Mouse (Mus musculus): ENCODE data around the gene Misp. TPM values are rescaled to one million over a fixed set of nuclear protein-coding genes. Genes with fewer than 3 reads are reported as not detected.

Misp gene
- polyA plus RNA-seq, 1 experiment from 2014 or later, result 0.93 TPM

DNA sequence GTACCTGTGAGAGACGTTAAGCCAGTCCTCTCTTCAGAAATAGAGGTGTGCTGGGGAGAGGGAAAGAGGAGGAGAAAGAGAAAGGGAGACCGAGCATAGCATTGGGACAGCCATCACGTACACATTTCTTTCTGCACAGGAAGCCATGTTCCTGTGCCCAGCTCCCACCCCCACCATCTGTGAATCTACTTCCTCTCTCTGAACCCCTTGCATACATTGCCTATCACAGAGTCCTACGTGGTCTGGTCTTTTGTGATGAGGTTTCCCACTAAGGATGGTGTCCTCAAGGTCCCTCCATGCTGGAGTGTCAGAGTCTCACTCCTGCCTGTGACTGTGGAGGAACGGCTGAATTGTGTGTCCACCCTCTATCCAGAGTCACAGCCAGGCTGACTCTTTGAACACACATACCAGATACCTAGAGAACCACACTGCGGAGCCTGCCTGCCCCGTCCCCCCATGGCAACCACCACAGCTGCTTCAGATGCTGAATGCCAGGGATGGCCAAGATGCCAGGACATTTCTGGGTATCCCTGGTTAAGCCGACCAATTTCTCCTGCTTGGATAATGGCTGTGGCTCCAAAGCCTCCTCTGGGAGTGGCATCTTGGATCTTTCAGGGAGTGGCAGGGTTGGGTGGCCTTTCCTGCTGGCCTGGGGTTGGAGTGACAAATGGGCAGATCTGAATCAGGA is 29.3 kb downstream of the Misp start:
- H3K27ac ChIP-seq, result 0 out of 2 replicates have a peak overlapping the region, but pooled peaks have one; percentile 1
- WGBS (ENCODE audit: missing documents), result 41% methylated on average over 8 of the region's 8 CpGs

DNA sequence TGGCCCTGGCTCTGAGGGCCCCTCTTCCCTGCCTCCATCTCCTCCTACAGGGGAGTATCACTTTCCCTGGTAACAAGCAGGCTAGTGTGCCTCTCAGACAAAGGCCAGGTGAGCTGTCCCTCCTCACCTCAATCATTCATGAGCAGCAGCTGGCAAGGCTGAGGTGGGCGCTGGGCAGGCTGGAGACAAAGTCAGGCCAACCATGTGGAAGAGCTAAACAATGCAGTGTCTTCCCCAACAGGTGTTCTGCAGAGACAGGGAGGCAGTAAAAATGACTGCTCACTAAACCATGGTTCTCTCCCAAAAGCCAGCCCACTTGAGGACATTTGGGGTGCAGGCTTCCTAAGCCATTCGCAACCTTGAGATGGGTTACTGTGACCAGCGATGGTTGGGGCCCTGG is 30.9 kb downstream of the Misp start:
- Histone ChIP-seq H3K4me3 (ENCODE audit: inconsistent target) (no peak overlapping the region), H3K36me3 (ENCODE audit: inconsistent target) (no peaks in the 10 kb centered on the region), H3K27ac (peak overlapping the region; percentile 95), H3K79me2 (ENCODE audit: inconsistent target) (peaks cover 16% of the 10 kb centered on the region)
- WGBS (ENCODE audit: missing documents), result 66% methylated on average over 2 of the region's 3 CpGs

More for the DNA sequence above, 29.3 kb downstream of the Misp start:
- Histone ChIP-seq H3K36me3 (ENCODE audit: inconsistent target) (no peaks in the 10 kb centered on the region), H3K4me3 (ENCODE audit: inconsistent target) (no peak overlapping the region), H3K79me2 (ENCODE audit: inconsistent target) (peaks cover under 1% of the 10 kb centered on the region; the same call in 1 of the 2 replicates)

DNA sequence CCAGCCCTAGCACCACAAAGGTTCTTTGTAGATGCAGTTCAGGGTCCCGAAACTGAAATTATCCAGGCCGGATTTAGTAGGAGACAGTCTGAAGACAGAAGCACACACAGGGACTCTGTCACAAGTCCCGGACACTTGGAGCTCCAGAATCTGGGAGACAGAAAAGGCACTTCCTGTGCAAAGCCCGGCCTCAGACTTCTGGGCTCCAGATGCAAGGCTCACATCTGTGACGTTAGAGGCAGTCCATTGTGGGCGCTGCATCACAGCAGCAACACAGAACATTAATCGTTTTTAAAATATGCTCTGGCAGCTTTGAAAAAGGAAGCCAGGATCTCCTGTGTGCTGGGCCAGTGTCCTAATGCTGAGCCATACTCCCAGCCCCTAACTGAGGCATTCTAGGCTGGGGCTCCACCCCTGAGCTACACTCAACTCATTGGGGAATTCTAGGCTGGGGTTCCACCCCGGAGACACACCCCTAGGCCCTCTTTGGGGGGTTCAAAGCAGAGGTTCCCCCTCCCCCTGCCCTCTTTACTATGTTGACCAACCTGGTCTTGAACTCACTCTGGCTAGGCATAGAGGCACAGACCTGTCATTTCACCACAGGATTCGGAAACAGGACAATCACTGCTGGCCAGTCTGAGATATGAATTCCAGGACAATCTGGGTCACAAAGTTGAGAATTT is 31.5 kb downstream of the Misp start:
- Histone ChIP-seq H3K27ac (peak overlapping the region; percentile 95), H3K4me3 (ENCODE audit: inconsistent target) (peak overlapping the region; percentile 54; the same call in 1 of the 2 replicates), H3K36me3 (ENCODE audit: inconsistent target) (no peaks in the 10 kb centered on the region), H3K79me2 (ENCODE audit: inconsistent target) (peaks cover 22% of the 10 kb centered on the region)
- 42% methylated on average over 9 of the region's 9 CpGs for WGBS (ENCODE audit: missing documents)

DNA sequence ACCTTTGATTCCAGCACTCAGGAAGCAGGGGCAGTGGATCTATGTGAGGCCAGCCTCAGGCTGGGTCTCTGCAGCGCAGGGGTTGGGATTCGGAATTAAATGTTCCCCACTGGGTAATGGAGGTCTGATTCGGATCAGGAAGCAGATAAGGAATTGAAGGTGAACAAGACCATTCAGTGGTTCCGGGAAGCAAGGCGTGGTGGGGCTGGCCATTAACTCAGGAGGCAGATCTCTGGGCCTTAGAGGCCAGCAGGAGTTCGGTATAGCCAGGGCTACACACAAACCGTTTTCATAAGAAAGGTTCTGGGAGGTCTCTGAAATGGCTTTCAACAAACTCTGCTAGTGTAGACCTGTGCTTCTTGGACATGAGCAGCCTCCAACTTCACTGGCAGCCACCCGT is 32.0 kb downstream of the Misp start:
- Histone ChIP-seq H3K36me3 (ENCODE audit: inconsistent target) (no peaks in the 10 kb centered on the region), H3K4me3 (ENCODE audit: inconsistent target) (peak overlapping the region; percentile 54), H3K27ac (peak overlapping the region; percentile 95), H3K79me2 (ENCODE audit: inconsistent target) (peaks cover 28% of the 10 kb centered on the region)
- WGBS (ENCODE audit: missing documents), result 48% methylated on average over 8 of the region's 8 CpGs

DNA sequence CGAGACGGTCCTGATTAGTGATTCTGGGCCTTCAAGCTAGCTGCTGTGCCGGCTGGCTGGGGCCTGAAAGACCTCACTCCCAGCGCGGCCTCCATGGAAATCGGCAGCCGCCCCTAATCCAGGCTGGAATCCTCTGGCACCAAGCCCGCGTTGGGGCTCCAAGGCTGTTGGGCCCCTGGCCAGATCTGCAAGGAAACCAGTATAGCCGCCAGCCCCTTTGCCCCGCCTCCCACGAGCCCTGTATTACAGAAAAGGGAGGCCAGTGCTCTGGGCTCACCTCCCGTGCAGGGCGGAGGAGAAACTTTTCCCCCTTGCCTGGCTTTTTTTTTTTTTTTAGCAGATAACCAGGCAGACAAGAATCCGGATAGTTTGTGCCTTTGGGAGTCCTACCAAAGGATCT is 32.6 kb downstream of the Misp start:
- H3K4me3 ChIP-seq (ENCODE audit: inconsistent target), result peak overlapping the region; percentile 54
- no peaks in the 10 kb centered on the region for H3K36me3 ChIP-seq (ENCODE audit: inconsistent target)
- H3K27ac ChIP-seq, result peak overlapping the region; percentile 95
- 2% methylated on average over 14 of the region's 15 CpGs for WGBS (ENCODE audit: missing documents)
- H3K79me2 ChIP-seq (ENCODE audit: inconsistent target), result peaks cover 33% of the 10 kb centered on the region

DNA sequence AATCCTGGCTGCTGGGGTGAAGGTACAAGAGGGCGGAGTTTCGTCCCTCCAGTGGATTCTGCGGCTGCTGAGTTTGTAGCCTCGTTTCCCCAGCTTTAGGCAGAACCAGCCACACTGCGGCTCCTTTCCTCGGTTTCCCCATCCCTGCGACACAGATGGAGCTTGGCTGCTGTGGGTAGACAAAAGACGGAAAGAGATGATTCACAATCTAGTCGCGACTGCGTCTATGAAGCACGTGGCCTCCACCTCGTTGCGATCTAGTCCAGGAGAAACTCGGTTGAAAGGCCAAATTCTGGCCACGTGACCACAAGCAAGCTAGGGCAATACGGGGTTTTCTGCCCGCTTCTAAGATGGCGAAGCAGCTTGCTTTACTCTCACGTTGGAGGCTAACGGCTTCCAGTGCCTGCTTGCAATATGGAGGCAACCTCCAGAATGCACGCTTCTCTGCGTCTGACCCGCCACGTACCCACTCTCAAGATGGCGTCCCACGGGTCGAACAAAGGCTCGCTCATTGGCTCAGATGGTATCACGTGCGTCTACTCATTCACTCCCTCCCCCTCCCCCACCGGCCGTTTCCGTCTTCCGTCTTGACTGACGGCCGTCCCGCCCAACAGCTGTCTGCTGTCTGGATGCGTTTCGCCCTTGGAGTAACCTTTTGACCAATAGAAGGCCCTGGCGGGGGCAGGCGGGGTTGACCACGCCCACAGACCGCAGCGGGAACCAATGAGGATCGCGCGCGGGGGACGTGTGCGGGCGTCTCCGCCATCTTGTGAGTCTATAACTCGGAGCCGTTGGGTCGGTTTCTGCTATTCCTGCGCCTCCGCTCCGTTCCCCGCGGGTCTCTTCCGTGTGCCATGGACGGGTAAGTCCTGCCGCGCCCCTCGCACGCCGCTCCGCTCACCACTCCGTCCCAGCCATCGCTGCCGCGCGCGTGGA is 33.3 kb downstream of the Misp start, which contains the start of gene Ptbp1:
Gene Ptbp1 (plus strand): TSS at position 568 of the 936 bp plus-strand sequence.
- H3K36me3 ChIP-seq (ENCODE audit: inconsistent target), result peaks cover 5% of the 10 kb centered on the region; the same call in 1 of the 2 replicates
- H3K79me2 ChIP-seq (ENCODE audit: inconsistent target), result peaks cover 41% of the 10 kb centered on the region
- H3K4me3 ChIP-seq (ENCODE audit: inconsistent target), result peak within 1 kb of the TSS; percentile 92
- peak within 1 kb of the TSS; percentile 95 for H3K27ac ChIP-seq
- WGBS (ENCODE audit: missing documents), result under 1% methylated on average over 68 of the region's 75 CpGs

DNA sequence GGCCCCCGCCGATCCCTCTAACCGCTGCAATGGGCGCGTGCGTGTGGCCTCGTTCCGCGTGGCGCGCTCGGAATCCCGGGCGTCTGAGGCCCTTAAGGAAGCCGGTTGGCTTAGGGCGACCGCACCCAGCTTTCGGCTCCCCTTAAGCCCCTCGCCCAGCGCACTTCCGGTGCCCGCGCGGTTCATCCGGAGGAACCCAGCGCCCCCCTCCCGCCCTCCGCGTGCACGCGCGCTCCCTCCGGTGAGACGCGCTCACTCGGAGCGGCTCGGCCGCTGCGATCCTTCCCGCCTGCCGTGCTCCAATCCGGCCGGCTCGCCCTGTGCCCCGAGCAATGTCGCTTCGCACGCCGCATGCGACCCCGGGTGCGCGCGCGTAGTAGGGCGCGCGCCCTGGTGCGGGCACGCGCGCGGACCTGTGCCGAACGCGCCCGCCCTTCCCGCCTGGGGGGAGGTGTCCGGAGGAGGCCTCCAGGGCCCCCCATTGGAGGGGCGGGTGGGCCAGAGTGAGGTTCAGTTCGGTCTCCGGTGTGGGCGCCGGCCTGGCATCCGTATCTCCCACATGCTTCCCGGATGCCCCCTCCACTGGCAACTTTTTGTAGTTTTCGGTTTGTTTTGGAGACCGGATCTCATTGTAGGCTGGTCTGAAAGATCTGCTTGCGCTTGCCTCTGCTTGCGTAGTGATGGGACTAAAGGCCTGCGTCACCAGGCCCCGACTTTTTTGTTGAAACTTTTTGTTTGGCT is 34.2 kb downstream of the Misp start:
- H3K27ac ChIP-seq, result peak overlapping the region; percentile 73
- H3K4me3 ChIP-seq (ENCODE audit: inconsistent target), result peak overlapping the region; percentile 92
- H3K36me3 ChIP-seq (ENCODE audit: inconsistent target), result peaks cover 14% of the 10 kb centered on the region
- peaks cover 49% of the 10 kb centered on the region for H3K79me2 ChIP-seq (ENCODE audit: inconsistent target)
- under 1% methylated on average over 79 of the region's 83 CpGs for WGBS (ENCODE audit: missing documents)

DNA sequence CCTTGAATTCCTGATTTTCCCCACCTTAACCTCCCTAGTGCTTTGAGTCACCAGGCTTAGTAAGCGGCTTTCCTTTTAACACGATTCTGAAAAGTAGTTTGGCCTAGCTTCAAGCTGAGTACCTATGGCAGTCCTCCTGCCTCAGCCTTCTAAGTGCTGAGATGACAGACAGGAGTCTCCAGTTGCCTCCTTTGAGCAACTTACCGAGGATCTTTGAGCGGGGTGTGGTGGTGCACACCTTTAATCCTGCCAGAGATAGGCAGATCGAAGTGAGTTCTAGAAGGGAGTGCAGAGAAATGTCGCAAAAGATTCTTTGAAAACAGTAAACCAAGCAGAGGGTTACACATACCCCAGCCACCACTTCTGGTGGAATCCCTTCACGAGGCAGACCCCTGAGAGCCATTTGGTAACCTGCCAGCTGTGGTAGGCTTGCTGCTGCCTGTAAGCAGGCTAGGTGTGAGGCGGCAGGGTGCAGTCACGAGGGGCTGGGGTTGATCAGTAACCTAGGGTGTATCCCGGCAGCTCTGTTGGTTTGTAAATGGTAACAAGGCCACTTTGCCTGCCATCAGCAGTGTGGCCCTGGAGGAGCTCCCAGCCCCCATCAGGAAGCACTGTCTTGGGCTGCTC is 34.9 kb downstream of the Misp start:
- Histone ChIP-seq H3K27ac (peak overlapping the region; percentile 73), H3K79me2 (ENCODE audit: inconsistent target) (peaks cover 56% of the 10 kb centered on the region), H3K36me3 (ENCODE audit: inconsistent target) (peaks cover 21% of the 10 kb centered on the region), H3K4me3 (ENCODE audit: inconsistent target) (peak overlapping the region; percentile 92)
- 1% methylated on average over 10 of the region's 10 CpGs for WGBS (ENCODE audit: missing documents)

DNA sequence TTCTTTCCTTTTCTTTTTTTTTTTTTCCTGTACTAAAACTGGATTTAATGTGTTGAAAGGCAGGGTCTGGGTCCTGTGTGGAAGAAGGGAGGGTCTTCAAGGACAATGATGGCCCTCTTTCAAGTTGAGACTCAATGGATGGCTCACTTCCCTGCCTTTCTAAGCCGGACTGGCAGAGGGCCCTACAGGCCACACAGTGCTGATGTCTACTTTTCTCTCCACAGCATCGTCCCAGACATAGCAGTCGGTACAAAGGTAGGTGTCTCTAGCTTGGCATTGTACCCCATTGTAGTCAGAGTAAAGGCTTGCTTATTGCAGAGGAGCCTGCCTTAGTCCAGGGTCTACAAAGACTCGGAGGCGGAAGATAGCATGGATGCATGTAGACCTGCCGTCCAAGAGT is 35.5 kb downstream of the Misp start:
- Histone ChIP-seq H3K36me3 (ENCODE audit: inconsistent target) (peaks cover 27% of the 10 kb centered on the region), H3K4me3 (ENCODE audit: inconsistent target) (peak overlapping the region; percentile 92), H3K79me2 (ENCODE audit: inconsistent target) (peaks cover 62% of the 10 kb centered on the region), H3K27ac (peak overlapping the region; percentile 73)
- WGBS (ENCODE audit: missing documents), result 5% methylated on average over 6 of the region's 6 CpGs

DNA sequence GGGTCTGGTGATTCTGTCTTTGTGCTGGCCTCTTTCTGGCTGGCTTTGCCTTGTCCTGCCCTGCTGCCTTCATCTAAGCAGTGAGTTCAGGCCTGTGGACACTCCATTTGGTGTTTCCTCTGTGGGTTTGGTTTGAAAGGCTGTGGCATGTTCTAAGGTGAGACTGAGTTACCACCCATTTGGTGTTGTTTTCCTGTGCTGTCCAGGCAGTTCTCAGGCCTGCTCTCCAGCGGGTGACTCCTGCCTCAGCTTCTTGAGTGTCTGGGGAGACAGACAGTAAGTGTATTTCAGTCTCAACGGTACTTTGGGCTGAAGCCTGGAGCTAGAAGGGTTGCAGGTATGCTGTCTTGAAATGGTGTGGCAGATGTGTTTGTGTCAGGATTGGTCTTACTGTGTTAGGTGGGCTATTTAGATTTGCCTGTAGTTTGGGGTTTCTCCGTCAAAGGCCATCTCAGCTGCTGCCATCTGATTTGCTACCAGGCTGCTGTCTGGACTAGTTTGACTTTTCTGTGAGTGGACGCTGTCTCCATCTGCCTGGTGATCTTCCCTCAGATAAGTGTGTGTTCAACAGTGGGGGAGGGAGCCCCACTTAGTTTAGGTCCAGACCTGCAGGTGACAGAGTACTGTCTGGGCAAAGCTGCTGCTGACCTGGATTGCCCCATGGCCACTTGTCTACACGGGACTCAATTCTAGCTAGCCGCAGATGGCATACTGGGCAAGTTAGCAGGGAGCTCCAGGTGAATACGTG is 36.1 kb downstream of the Misp start:
- peaks cover 68% of the 10 kb centered on the region for H3K79me2 ChIP-seq (ENCODE audit: inconsistent target)
- WGBS (ENCODE audit: missing documents), result 3% methylated on average over 7 of the region's 7 CpGs
- peak overlapping the region; percentile 92 for H3K4me3 ChIP-seq (ENCODE audit: inconsistent target)
- peak overlapping the region; percentile 73 for H3K27ac ChIP-seq
- H3K36me3 ChIP-seq (ENCODE audit: inconsistent target), result peaks cover 33% of the 10 kb centered on the region

DNA sequence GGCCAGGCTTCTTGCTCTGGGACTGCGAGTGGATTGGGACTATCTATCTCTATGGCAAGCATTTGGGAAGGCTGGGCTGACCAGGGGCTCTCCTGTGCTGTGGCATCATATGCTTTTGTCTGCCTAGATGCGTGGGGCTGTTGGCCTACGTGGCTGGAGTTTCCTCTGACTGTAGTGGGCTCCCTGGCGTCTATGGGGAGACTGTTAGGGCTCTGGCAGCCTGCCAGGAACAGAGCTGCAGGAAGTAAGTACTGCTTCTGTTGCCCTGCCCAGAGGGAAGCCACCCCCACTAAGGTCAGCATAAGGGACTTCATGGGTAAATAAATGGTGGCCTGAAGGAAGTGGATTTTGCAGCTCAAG is 36.6 kb downstream of the Misp start:
- H3K79me2 ChIP-seq (ENCODE audit: inconsistent target), result peaks cover 70% of the 10 kb centered on the region
- peaks cover 38% of the 10 kb centered on the region for H3K36me3 ChIP-seq (ENCODE audit: inconsistent target)
- H3K4me3 ChIP-seq (ENCODE audit: inconsistent target), result peak overlapping the region; percentile 92
- H3K27ac ChIP-seq, result peak overlapping the region; percentile 73
- 5% methylated on average over 4 of the region's 4 CpGs for WGBS (ENCODE audit: missing documents)

DNA sequence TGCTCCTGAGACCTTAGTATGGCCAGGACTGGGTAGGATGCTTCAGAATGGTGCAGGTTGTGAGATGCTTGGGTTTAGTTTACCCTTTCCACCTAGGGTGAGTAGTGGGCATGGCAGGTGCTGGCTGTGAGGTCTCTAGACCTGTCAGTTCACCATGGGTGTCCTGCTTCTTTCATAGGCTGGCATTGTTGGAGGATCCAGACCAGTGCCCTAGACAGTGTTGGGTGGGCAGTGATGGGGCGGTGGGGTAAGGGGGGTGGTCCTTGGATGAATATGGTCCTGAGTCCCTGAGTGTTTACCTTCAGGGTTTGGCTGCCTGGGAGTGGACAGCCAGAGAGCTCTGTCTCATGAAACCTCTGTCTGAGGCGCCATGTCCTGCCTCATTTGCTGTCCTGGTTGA is 37.1 kb downstream of the Misp start:
- Histone ChIP-seq H3K27ac (peak overlapping the region; percentile 73), H3K4me3 (ENCODE audit: inconsistent target) (peak overlapping the region; percentile 92; the same call in 1 of the 2 replicates), H3K36me3 (ENCODE audit: inconsistent target) (peaks cover 43% of the 10 kb centered on the region), H3K79me2 (ENCODE audit: inconsistent target) (peaks cover 70% of the 10 kb centered on the region)
- WGBS (ENCODE audit: missing documents), result 69% methylated on average over 2 of the region's 2 CpGs
